Mouse (Mus musculus) lung, postnatal 0 days (tissue): ENCODE measurements around the gene Slc5a3.

Source experiments
- CTCF ChIP-seq: IDR thresholded peaks from 2 replicates; pipeline ENCODE4 v1.5.1; 2016; ENCODE audit warnings: antibody characterized with exemption, mild to moderate bottlenecking
- EP300 ChIP-seq: IDR thresholded peaks from 2 replicates; pipeline ENCODE4 v1.6.1; 2016; ENCODE audit warnings: antibody characterized with exemption, mild to moderate bottlenecking, control low read depth

- no peak for TF ChIP-seq EP300
- no peak for TF ChIP-seq CTCF
Observed at GRCm38 (mm10) chr16:92056711-92057110, 1.4 kb upstream of the Slc5a3 start.
